Mouse (Mus musculus): ENCODE results near the gene Furin.

DNA sequence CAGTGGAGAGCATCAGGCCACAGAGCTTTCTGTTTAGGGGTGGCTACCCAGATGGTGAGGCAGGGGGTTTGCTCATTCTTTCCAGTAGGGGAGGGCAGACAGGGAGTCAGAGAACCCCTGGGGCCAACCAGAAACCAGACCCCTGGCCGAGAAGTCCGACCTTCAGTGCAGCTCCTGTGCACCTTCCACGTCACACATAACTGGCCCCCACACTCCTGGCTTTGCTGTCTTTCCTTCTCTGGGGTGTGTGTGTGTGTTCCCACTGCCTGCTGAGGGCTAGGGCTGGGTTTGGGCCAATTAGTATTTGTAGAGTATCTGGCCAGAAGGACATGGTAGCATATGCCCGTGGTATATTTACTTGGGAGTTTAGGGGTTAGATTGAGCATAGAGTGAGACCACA lies 45.1 kb upstream of the Furin start:
- no peak for TF ChIP-seq CTCF (IDR thresholded peaks at IDR 0.05; ENCODE audit: low read depth)
- no peak for TF ChIP-seq EP300 (IDR thresholded peaks at IDR 0.05; ENCODE audit: low read depth)
